Mouse (Mus musculus) liver, embryonic 15.5 days (tissue): Measurements from ENCODE around the gene Dusp10. TPM values are rescaled to one million over a fixed set of nuclear protein-coding genes. Genes with fewer than 3 reads are reported as not detected.

Experiments
- ATAC-seq: fragments of 200-750 bp; cut with Nextera tagmentation; 2 replicates; pipeline ENCODE4 v1.8.0; 2017; ENCODE audit warnings: moderate number of reproducible peaks, mild to moderate bottlenecking, moderate library complexity; ENCODE audit not compliant: insufficient read depth
- H3K27ac ChIP-seq: fragments of 300-500 bp; sonication (generic); replicated peaks from 2 replicates; pipeline ENCODE4 v1.5.1; 2015; ENCODE audit warnings: mild to moderate bottlenecking, inconsistent platforms
- H3K27me3 ChIP-seq: fragments of 300-500 bp; sonication (generic); 2 replicates; pipeline ENCODE4 v1.6.1; 2015; ENCODE audit warnings: mild to moderate bottlenecking, inconsistent platforms
- H3K36me3 ChIP-seq: fragments of 300-500 bp; sonication (generic); replicated peaks from 2 replicates; pipeline ENCODE4 v1.6.1; 2015; ENCODE audit warnings: moderate library complexity, mild to moderate bottlenecking, inconsistent platforms
- H3K4me1 ChIP-seq: fragments of 300-500 bp; sonication (generic); replicated peaks from 2 replicates; pipeline ENCODE4 v1.6.1; 2015; ENCODE audit warnings: inconsistent platforms
- H3K4me2 ChIP-seq: fragments of 300-500 bp; sonication (generic); 2 replicates; pipeline ENCODE4 v1.6.1; 2015; ENCODE audit warnings: moderate library complexity, mild to moderate bottlenecking, inconsistent platforms
- H3K4me3 ChIP-seq: fragments of 300-500 bp; sonication (generic); replicated peaks from 2 replicates; pipeline ENCODE4 v1.5.1; 2015; ENCODE audit warnings: mild to moderate bottlenecking, inconsistent platforms
- H3K9ac ChIP-seq: fragments of 300-500 bp; sonication (generic); 2 replicates; pipeline ENCODE4 v1.6.1; 2015; ENCODE audit warnings: moderate library complexity, mild to moderate bottlenecking, inconsistent platforms
- H3K9me3 ChIP-seq: fragments of 300-500 bp; sonication (generic); replicated peaks from 2 replicates; pipeline ENCODE4 v1.6.1; 2016; ENCODE audit warnings: inconsistent platforms
- WGBS: fragments of 180-500 bp; shearing (Covaris S2); methylation state at CpG from one replicate; pipeline ENCODE4 v1.1.7; 2015; ENCODE audit warnings: mixed read lengths; ENCODE audit not compliant: insufficient replicate concordance; 5-methylcytosine and 5-hydroxymethylcytosine counted together
- polyA plus RNA-seq: library from polyadenylated mRNA; unstranded; fragments of >200 nt; fragmentation: Nextera tagmentation; extraction: Ambion mirVana; gene quantifications from 2 replicates; pipeline ENCODE4 v1.2.1, GENCODE M21; 2015

The Dusp10 gene
- polyA plus RNA-seq, 1 experiment from 2014 or later, result 2.5 TPM

DNA sequence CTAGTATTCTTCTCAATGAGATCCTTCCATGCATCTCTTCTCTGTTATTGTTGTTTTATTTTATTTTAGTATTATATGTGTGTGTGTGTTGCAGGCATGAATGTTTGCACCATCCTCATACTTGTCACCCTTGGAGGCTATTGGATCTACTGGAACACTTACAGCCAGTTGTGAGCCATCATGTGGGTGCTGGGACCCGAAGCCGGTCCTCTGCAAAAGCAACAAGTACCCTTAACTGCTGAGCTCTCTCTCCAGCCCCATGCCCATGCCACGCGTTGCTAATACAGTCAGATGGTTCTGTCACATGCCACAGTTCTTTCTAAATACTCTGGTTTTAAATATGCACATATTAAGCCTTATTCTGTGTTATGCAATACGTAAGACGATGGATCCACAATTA is 1.8 kb upstream of the Dusp10 start:
- no peak for ATAC-seq
- Histone ChIP-seq H3K9me3 (no peaks in the 10 kb centered on the region), H3K4me2 (no peak overlapping the region), H3K9ac (no peak overlapping the region), H3K4me1 (no peaks in the 10 kb centered on the region), H3K36me3 (no peaks in the 10 kb centered on the region), H3K4me3 (no peak overlapping the region), H3K27me3 (no peaks in the 10 kb centered on the region), H3K27ac (no peak overlapping the region)
- WGBS, result 78% methylated on average over 6 of the region's 6 CpGs

DNA sequence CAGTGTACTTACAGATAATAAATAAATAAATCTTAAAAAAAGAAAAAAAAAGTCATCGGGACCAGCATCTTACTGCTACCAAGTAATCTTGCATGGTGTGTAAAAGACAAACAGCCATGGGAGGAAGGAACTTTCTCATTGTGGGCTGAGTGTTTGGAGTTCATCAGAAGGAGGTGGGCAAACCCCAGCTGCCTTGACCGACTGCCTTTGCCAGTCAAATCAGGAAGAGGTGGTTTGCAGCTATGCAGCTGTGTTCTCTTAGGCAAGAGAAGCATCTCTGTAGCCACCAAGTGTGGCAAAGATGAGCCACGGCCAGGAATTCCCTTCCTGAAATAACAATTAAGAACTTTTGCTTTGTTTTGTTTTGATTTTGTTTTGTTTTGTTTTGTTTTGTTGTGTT is 989 bp downstream of the Dusp10 start:
- Histone ChIP-seq H3K9me3 (no peaks in the 10 kb centered on the region), H3K27me3 (no peaks in the 10 kb centered on the region), H3K9ac (no peak overlapping the region), H3K27ac (no peak overlapping the region), H3K4me3 (no peak overlapping the region), H3K4me1 (0 out of 2 replicates have a peak, but pooled peaks cover 4% of the 10 kb centered on the region), H3K36me3 (no peaks in the 10 kb centered on the region), H3K4me2 (no peak overlapping the region)
- 29% methylated on average over 3 of the region's 3 CpGs for WGBS
- ATAC-seq, result no peak

DNA sequence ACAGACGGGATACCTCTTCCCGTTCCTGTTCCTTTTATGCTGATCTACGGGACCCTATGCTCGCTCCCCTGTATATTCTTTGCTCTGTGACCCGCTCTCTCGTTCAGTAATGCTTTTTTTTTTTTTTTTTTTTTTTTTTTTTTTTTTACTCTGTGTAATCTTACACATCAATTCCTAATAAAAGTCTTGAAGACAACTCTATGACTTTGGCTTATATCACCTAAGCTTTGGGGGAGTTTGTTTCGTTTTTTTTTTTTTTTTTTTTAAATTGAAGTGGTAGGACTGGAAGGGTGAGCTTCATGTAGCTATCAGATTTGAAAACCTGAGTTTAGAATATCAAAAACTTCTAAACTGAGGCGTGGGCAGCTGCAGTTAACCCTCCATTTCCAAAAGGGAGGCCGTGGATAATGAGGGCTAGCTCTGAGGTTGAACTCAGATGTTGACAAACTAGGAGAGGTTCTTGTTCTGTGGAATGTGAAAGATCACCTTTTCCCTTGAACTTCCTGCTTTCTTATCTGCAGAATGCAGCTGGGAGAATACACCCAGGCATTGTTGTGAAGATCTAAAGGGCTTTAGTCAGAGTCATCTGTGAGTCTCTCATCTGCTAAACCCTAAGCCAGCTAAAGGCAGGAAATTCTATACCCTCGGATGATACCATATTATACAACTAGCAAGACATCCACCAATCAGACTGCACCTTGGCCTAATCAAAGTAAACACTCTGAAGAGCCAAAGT is 3.1 kb downstream of the Dusp10 start:
- 46% methylated on average over 10 of the region's 10 CpGs for WGBS
- Histone ChIP-seq H3K9me3 (no peaks in the 10 kb centered on the region), H3K27ac (no peak overlapping the region), H3K27me3 (no peaks in the 10 kb centered on the region), H3K4me1 (0 out of 2 replicates have a peak, but pooled peaks cover 4% of the 10 kb centered on the region), H3K9ac (no peak overlapping the region), H3K4me3 (no peak overlapping the region), H3K36me3 (no peaks in the 10 kb centered on the region), H3K4me2 (no peak overlapping the region)
- peak; percentile 36; the same call in 1 of the 2 replicates for ATAC-seq

DNA sequence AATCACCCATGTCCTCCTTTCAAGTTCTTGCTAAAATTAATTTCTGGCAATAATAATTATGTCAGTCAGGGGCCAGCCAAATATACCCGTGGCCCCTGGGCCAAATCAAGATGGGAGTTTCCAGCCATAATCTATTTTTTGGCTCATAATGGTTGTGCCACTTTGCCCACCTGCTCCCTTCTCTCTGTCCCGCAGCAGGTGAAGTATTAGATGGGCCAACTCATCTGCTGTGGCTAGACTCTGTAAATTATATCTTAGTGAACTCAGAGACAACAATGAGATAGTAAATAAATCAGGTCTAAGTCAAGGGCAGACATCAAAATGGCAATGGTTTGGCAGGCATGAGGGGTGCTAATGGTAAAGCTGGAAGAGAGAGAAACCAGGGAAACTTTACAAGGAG is 4.5 kb downstream of the Dusp10 start:
- WGBS, result 60% methylated on average over 2 of the region's 2 CpGs
- Histone ChIP-seq H3K36me3 (no peaks in the 10 kb centered on the region), H3K27ac (no peak overlapping the region), H3K4me1 (0 out of 2 replicates have a peak, but pooled peaks cover 4% of the 10 kb centered on the region), H3K4me2 (no peak overlapping the region), H3K9ac (no peak overlapping the region), H3K9me3 (no peaks in the 10 kb centered on the region), H3K27me3 (no peaks in the 10 kb centered on the region), H3K4me3 (no peak overlapping the region)
- no peak for ATAC-seq

DNA sequence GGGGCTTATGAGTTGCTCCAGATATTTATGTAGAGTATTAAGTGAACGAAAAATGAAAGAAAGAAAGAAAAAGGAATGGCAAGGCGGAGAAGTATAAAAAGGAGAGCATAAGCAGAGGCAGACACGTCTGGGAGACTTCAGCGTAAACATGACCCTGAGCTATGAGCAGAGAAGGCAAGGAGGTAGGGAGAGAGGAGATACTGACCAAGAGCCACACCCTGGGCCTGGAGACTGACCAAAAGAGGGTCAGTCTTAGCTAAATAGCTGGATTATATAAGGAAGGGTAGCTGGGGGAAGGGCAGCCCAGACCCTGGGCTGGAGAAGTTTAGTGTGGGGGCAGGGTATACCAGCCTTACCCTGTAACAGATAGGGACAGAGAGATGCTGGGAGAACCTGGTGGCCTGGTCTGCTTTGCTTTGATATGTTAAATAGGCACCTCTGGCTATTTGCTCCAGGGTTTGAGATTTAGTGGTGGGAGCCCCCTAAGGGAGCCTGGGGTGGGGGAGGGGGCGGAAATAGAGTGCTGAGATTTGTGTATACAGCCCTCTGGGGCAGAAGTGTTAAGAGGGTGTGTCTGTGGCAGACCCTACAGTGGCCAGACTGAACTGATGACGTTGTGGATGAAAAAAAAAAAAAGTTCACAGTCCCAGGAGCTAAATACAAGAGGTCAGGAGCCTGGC is 6.1 kb downstream of the Dusp10 start:
- 52% methylated on average over 6 of the region's 6 CpGs for WGBS
- H3K27ac ChIP-seq, result no peak overlapping the region
- H3K9ac ChIP-seq, result no peak overlapping the region
- no peaks in the 10 kb centered on the region for H3K9me3 ChIP-seq
- H3K27me3 ChIP-seq, result no peaks in the 10 kb centered on the region
- 0 out of 2 replicates have a peak, but pooled peaks cover 4% of the 10 kb centered on the region for H3K4me1 ChIP-seq
- no peak for ATAC-seq
- H3K36me3 ChIP-seq, result no peaks in the 10 kb centered on the region
- no peak overlapping the region for H3K4me2 ChIP-seq
- no peak overlapping the region for H3K4me3 ChIP-seq

DNA sequence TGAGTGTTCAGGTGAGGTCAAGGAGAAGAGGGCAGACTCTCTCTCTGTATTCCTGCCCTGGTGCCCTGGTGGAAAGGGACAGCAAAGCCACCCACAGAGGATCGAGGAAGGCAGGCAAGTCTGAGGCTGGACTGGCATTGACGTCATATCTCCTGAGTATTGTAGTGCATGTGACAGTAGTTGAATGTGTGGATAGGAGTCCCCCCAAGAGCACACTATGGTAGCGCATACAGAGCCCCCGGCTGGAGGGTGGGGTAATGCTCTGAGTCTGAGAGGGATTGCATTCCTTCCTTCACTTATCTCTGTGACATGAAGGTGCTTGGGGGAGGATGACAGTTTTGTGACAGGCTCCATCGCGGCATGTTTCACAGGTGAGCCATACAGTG is 6.6 kb downstream of the Dusp10 start:
- Histone ChIP-seq H3K27me3 (no peaks in the 10 kb centered on the region), H3K4me3 (no peak overlapping the region), H3K4me1 (0 out of 2 replicates have a peak, but pooled peaks cover 4% of the 10 kb centered on the region), H3K9ac (no peak overlapping the region), H3K4me2 (no peak overlapping the region), H3K27ac (no peak overlapping the region), H3K36me3 (no peaks in the 10 kb centered on the region), H3K9me3 (no peaks in the 10 kb centered on the region)
- 42% methylated on average over 6 of the region's 6 CpGs for WGBS
- ATAC-seq, result peak; percentile 17; the same call in 1 of the 2 replicates

DNA sequence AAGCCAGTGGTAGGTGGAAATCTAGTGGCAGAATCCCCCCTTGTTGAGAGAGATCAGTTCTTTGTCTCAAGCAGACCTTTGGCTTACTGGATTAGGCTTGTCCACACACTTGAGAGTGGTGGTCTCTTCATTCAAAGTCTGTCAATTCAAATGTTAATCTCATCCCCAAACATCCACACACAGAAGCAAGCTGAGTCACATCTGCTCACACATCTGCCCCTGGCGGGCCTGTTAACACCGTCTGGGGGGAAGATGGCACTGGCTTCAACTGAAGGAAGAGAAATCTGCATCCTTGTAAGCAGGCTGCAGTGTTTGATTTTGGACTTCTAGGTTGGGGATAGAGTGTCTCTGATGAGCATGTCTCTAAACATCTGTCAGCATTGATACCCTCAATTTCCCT is 10.9 kb downstream of the Dusp10 start:
- Histone ChIP-seq H3K9ac (no peak overlapping the region), H3K4me3 (no peak overlapping the region), H3K36me3 (no peaks in the 10 kb centered on the region), H3K4me1 (no peaks in the 10 kb centered on the region), H3K4me2 (no peak overlapping the region), H3K9me3 (no peaks in the 10 kb centered on the region), H3K27ac (no peak overlapping the region), H3K27me3 (no peaks in the 10 kb centered on the region)
- WGBS, result 54% methylated on average over 2 of the region's 2 CpGs
- no peak for ATAC-seq

DNA sequence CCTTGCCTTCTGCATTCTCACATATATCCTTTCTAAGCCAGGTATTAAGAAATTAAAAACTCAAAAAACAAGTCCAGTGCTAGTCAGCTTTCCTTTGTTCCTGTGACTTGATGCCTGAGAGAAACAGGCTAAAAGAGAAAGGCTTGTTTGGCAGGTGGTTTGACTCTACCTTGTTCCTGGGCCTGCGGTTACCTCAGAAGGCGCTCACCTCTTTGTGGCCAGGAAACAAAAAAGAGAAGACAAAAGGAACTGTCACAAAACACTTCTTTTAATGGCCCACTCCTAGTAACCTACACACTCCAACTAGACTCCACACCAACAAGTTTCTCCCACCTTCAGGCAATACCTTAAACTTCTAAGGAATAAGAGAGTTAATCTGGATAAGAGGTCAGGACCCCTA is 11.5 kb downstream of the Dusp10 start:
- Histone ChIP-seq H3K9ac (no peak overlapping the region), H3K9me3 (no peaks in the 10 kb centered on the region), H3K4me2 (no peak overlapping the region), H3K36me3 (no peaks in the 10 kb centered on the region), H3K4me1 (no peaks in the 10 kb centered on the region), H3K27ac (no peak overlapping the region), H3K4me3 (no peak overlapping the region), H3K27me3 (no peaks in the 10 kb centered on the region)
- 82% methylated on average over 2 of the region's 2 CpGs for WGBS
- ATAC-seq, result no peak

DNA sequence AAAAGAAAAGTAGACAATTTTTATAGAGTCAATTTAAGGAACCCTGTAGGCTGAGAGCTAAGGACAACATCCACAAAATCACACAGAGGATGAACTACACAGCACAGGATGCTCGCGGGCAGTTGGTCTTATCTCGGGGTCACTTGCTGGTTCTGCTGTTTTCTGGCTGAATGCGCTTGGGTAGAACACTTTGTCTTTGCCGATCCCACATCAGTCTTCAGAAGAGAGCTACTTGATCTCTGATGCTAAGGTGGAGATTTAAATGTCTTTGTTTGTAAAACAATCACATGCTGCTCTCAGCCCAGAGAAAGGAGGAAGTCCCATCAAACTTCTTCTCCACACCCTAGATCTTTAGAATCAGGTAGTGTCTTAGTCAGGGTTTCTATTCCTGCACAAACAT is 12.0 kb downstream of the Dusp10 start:
- no peak overlapping the region for H3K4me2 ChIP-seq
- 74% methylated on average over 5 of the region's 5 CpGs for WGBS
- no peaks in the 10 kb centered on the region for H3K4me1 ChIP-seq
- H3K9ac ChIP-seq, result no peak overlapping the region
- no peak for ATAC-seq
- H3K36me3 ChIP-seq, result no peaks in the 10 kb centered on the region
- no peaks in the 10 kb centered on the region for H3K9me3 ChIP-seq
- no peak overlapping the region for H3K27ac ChIP-seq
- no peak overlapping the region for H3K4me3 ChIP-seq
- no peaks in the 10 kb centered on the region for H3K27me3 ChIP-seq

DNA sequence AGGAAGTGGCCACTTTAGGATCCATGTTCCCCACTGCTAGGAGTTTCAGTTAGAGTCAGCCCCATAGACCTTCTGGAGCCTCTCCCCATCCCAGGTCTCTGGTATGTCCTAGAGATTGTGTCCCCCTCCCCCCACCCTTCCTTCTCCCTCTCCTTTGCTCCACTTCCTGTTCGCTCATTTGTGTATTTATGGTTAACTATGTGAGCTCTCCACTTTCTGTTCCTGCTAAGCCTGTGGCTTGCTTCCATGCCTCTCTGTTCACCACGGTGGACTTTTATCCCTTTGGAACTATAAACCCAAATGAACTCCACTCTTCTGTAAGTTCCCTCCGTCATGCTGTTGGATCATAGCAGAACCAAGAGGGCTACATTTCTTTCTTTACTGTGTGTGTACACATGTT is 13.9 kb downstream of the Dusp10 start:
- H3K9ac ChIP-seq, result no peak overlapping the region
- 67% methylated on average over 3 of the region's 3 CpGs for WGBS
- H3K36me3 ChIP-seq, result no peaks in the 10 kb centered on the region
- no peaks in the 10 kb centered on the region for H3K9me3 ChIP-seq
- no peak overlapping the region for H3K4me2 ChIP-seq
- H3K4me3 ChIP-seq, result no peak overlapping the region
- H3K27ac ChIP-seq, result no peak overlapping the region
- no peaks in the 10 kb centered on the region for H3K27me3 ChIP-seq
- ATAC-seq, result no peak
- H3K4me1 ChIP-seq, result no peaks in the 10 kb centered on the region

DNA sequence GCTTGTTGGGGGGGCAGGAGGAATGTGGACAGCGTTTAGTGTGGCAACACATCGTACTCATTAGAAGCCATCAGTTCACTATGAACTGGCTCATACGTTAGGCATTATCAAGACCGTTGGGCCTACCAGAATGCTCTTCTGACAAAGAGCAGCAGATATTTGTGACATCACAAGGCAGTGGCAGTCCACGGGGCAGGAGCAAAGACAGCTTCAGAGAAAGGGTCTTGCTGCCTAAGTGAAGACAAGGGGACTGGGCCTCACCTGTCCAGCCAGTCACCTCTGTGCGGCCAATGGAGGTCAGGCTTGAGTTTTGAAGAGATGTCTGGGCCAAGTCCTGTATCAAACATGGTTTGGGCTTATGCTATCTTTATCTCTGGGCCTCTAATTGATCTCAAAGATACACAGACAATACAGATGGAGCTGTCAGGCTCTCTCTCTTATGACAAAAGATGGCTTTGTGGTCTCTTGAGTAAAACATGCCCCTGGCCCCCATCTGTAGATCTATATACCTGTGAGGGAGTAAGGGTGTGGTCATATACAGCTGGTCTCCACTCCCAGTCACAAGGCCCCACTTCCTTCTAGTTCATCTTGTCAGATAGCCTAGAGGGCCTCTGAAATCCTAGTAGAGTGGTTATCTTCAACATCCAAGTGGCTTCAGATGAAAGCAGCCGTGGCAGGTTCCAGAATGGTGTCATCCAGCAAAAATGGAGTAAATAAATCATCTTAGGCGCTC is 17.1 kb downstream of the Dusp10 start:
- Histone ChIP-seq H3K4me2 (no peak overlapping the region), H3K36me3 (no peaks in the 10 kb centered on the region), H3K4me1 (peaks cover 18% of the 10 kb centered on the region), H3K4me3 (no peak overlapping the region), H3K9me3 (no peaks in the 10 kb centered on the region), H3K27ac (no peak overlapping the region), H3K27me3 (no peaks in the 10 kb centered on the region), H3K9ac (no peak overlapping the region)
- no peak for ATAC-seq
- 69% methylated on average over 8 of the region's 8 CpGs for WGBS
